Mouse (Mus musculus) cerebellum, postnatal 14 days (tissue): Measurements from ENCODE around the gene Mrpl49.

Source experiments
- DNase-seq, 2 experiments: peaks; one replicate each; pipeline ENCODE4 v3.0.0; 2021; ENCODE audit warnings: mixed read lengths in 2 of 2

Mrpl49 gene

GRCm38 (mm10) chr19:6057313-6058096 lies at the start of gene Mrpl49, which contains the start of gene Fau:
Gene Mrpl49, minus strand, starts transcription at chr19:6057785.
Gene Fau, plus strand, starts transcription at chr19:6057844.
- DNase-seq, result peak; percentile 99 to 100

GRCm38 (mm10) chr19:6105586-6105985 lies 48.0 kb upstream of the Mrpl49 start, which contains the start of gene Naaladl1:
Gene Naaladl1, plus strand, starts transcription at chr19:6105782.
- DNase-seq, result no peak

- no peak for DNase-seq
These were observed 46.9 kb upstream of the Mrpl49 start for GRCm38 (mm10) chr19:6104476-6104875.

- no peak for DNase-seq
These were observed 44.7 kb upstream of the Mrpl49 start for GRCm38 (mm10) chr19:6102169-6102853.

- DNase-seq, result no peak
These were observed 43.6 kb upstream of the Mrpl49 start for GRCm38 (mm10) chr19:6101186-6101585.

- no peak for DNase-seq
These were observed 40.3 kb upstream of the Mrpl49 start for GRCm38 (mm10) chr19:6097847-6098246.

GRCm38 (mm10) chr19:6094119-6094518 lies 36.5 kb upstream of the Mrpl49 start, which contains the start of gene AC131692.1:
Gene AC131692.1, plus strand, starts transcription at chr19:6094419.
- DNase-seq, result no peak

GRCm38 (mm10) chr19:6088841-6089240 lies 31.3 kb upstream of the Mrpl49 start:
- DNase-seq, result no peak

GRCm38 (mm10) chr19:6085417-6085879 lies 27.9 kb upstream of the Mrpl49 start:
- peak; percentile 45 to 56 for DNase-seq

GRCm38 (mm10) chr19:6084478-6085248 lies 27.1 kb upstream of the Mrpl49 start, which contains the start of the genes Zfpl1 and Cdca5:
Gene Zfpl1, minus strand, starts transcription at chr19:6084956.
Gene Cdca5, plus strand, starts transcription at chr19:6084983.
- peak; percentile 98 to 99 for DNase-seq

GRCm38 (mm10) chr19:6082156-6082555 lies 24.6 kb upstream of the Mrpl49 start, which contains the start of gene Gm28374:
Gene Gm28374, minus strand, starts transcription at chr19:6082256.
- no peak for DNase-seq

- no peak for DNase-seq
These were observed 22.4 kb upstream of the Mrpl49 start, which contains the start of gene Tmem262 for GRCm38 (mm10) chr19:6079983-6080480. Gene Tmem262, plus strand, starts transcription at chr19:6080033.

GRCm38 (mm10) chr19:6076564-6077393 lies 19.2 kb upstream of the Mrpl49 start, which contains the start of gene Vps51:
Gene Vps51, minus strand, starts transcription at chr19:6077231.
- peak; percentile 90 to 92 for DNase-seq

GRCm38 (mm10) chr19:6073889-6074288 lies 16.3 kb upstream of the Mrpl49 start:
- no peak for DNase-seq

- DNase-seq, result peak in 1 of 2 experiments; percentile 25
These were observed 13.7 kb upstream of the Mrpl49 start for GRCm38 (mm10) chr19:6071261-6071660.

GRCm38 (mm10) chr19:6070571-6071250 lies 13.1 kb upstream of the Mrpl49 start:
- peak; percentile 50 to 65 for DNase-seq

- DNase-seq, result no peak
These were observed 12.3 kb upstream of the Mrpl49 start for GRCm38 (mm10) chr19:6069851-6070250.

GRCm38 (mm10) chr19:6068951-6069350 lies 11.4 kb upstream of the Mrpl49 start:
- DNase-seq, result peak in 1 of 2 experiments; percentile 53

GRCm38 (mm10) chr19:6067724-6068415 lies 10.3 kb upstream of the Mrpl49 start, which contains the start of gene Tm7sf2:
Gene Tm7sf2, minus strand, starts transcription at chr19:6068373.
- DNase-seq, result peak; percentile 87 to 91
